Mouse (Mus musculus) CD4-positive, CD25-positive, alpha-beta regulatory T cell (primary cell): ENCODE data around the gene Tctex1d1. TPM values are rescaled to one million over a fixed set of nuclear protein-coding genes. Genes with fewer than 3 reads are reported as not detected.

ENCODE experiments used
- polyA plus RNA-seq: library from polyadenylated mRNA; unstranded; fragments of 100-300 nt; shearing (Covaris generic); gene quantifications from one replicate; pipeline ENCODE4 v1.2.1, GENCODE M21; 2017

Gene Tctex1d1
- polyA plus RNA-seq = not detected

GRCm38 (mm10) chr4:102978440-102978839, at the start of gene Tctex1d1:
Gene Tctex1d1 (plus strand): TSS chr4:102978606.

GRCm38 (mm10) chr4:103026621-103027020, 48.2 kb downstream of the Tctex1d1 start, which contains the start of gene Insl5:
Gene Insl5 (minus strand): TSS chr4:103026842.

Other genes with a start within 250 kb of the Tctex1d1 start
- gene Sgip1, start 237.3 kb upstream of the Tctex1d1 start, polyA plus RNA-seq = 0.41 TPM
- gene Insl5, start 48.2 kb downstream of the Tctex1d1 start, polyA plus RNA-seq = not detected
- 74.4 TPM for gene Mier1, start 135.8 kb downstream of the Tctex1d1 start, polyA plus RNA-seq
- 3.0 TPM for gene Wdr78, start 135.9 kb downstream of the Tctex1d1 start, polyA plus RNA-seq
- 63.6 TPM for gene Slc35d1, start 236.6 kb downstream of the Tctex1d1 start, polyA plus RNA-seq